Mouse (Mus musculus): ENCODE data around the gene Scd3.
"Not testable (repeated sequence)": the region's sequence is repeated elsewhere in the genome, so short reads cannot be mapped to it uniquely, and the experiment has no call there.

The Scd3 gene

DNA sequence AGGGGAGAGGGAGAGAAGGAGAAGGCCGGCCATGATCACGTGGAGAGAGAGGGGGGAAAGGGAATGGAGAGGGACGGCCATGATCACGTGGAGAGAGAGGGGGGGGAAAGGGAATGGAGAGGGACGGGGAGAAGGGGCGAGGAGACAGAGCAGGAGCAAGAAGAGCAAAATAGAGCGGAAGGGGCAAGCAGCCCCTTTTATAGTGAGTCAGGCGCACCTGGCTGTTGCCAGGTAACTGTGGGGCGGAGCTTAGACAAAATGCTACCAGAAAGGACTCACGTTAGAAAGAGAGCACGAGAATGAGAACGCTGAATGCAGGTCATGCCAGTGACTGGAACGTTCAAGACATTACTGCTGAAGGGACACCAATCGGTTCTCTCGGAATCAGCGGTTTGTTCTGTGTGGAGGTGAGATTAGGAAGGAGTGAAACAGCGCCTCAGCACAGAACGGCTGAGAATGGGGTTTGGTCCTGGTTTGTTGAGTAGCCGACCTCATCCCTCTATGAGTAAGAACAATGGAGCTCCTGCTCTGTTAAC lies 34.5 kb downstream of the Scd3 start:
- DNase-seq (ENCODE audit: low read depth) = no peak

DNA sequence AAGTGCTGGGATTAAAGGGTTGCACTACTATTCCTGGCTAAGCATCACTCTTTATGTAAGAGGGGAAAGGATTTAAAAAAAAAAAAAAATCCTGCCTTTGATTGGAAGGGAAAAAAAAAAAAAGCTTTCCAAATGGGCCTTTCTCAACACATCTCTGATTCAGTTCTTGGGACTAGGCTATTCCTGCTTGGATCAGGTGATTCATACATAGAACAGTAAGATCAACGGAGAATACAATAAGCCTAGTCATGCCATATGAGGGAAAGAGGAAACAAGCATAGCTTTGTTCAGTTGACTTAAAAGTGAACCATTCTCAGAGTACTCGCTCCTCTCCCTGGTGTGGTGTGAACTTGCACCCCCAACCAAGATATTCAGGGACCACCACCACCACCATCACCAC lies 35.8 kb downstream of the Scd3 start:
- DNase-seq (ENCODE audit: low read depth) = no peak

- DNase-seq (ENCODE audit: low read depth) = peak; percentile 82
These were observed 42.7 kb downstream of the Scd3 start for GRCm38 (mm10) chr19:44245761-44246171.

DNA sequence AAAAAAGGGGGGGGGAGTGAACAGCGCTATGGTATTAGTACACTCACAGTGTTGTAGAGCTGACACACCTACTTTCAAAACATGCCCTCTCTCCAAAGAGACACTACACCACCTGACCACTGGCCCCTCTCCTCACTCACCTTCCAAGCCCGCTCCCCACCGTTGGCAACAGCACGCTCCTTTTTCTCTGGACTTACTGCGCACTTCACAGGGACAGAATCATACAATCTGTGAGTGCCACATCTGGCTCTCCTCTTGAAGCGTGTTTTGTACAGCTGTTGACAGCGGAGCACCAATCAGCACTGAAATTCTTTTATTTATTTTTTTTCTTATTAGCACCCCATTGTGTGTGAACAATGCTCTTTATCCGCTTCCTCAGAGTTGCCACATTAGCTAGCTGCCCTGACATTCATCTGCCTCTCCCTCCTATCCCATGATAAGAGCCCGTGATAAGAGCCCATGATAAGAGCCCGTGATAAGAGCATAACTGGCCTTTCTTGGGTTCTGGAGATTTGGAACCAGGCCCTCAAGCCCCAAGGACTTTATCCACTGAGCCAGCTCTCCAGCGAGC lies 43.4 kb downstream of the Scd3 start:
- no peak for DNase-seq (ENCODE audit: low read depth)

- DNase-seq (ENCODE audit: low read depth) = no peak
These were observed 44.4 kb downstream of the Scd3 start for GRCm38 (mm10) chr19:44247281-44248080.

DNA sequence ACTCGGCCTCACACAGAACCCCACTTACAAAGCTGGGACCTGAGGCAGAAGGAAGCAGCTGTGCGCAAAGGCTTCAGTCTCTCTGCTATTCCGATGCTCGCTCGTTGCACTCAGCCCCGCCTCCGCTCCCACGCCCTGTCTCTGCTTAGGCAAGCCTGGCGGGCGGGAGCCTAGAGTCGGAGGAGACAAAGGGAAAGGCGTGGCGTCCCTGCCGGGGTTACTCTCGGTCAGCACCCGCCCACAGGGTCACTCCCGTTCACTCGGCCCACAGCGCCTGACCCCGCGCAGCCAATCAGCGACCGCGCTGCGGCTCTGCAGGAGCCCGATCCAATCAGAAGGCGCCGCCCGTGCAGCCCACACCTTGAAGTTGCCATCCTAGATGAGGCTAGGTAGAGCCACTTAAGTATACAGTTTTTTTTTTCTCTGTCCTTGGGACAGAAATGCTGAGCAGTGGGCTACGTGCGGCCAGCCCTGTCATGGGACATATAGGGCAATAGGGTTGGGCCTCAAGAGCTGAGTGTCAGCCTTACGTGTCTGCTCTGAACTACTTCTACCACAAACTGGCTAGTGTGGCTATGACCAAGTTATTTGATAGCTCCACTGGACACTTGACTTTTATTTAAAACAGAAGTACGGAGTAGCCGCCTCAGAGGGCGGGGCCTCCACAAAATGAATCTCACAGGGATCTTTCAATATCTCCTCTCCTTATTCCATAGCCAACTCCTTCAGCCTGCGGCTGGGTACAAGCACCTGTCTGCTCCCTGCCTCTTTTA lies 45.2 kb downstream of the Scd3 start:
- DNase-seq (ENCODE audit: low read depth) = peak; percentile 99

DNA sequence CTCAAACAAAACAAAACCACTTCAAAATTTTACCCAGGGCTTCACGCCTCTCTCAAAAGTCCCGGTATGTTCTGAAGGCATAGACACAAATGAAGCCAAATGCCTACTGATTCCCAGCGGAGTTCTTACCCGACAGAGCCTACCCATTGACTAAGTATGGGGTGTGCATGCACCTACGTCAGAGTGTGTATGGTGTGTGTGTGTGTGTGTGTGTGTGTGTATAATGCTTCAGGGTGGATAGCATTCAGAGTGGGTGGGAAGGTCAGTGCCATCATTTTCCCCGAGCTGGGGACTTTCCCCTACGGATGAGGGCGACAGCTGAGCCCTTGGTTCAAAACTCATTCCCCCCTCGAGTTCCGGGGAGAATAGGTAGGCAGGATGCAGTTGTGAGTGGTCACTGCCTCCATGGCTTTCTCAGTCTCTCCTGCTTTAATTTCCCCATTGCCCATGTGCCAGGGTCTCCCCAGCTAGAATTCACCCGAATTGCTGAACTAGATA lies 45.8 kb downstream of the Scd3 start:
- DNase-seq (ENCODE audit: low read depth) = no peak

DNA sequence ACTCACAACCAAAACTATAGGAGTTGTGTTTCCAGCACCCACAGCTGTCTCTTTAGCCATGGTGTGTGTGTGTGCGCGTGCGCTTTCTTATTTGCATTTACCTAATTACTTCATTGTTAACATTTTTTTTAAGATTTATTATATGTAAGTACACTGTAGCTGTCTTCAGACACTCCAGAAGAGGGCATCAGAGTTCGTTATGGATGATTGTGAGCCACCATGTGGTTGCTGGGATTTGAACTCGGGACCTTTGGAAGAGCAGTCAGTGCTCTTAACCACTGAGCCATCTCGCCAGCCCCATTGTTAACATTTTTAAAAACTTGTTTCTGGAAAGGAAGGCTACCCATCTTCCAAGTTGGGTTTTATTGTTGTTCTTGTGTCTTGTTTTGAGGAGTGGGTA lies 48.1 kb downstream of the Scd3 start:
- not testable (repeated sequence) for DNase-seq (ENCODE audit: low read depth)

GRCm38 (mm10) chr19:44251936-44252558 lies 49.0 kb downstream of the Scd3 start:
- DNase-seq (ENCODE audit: low read depth) = peak; percentile 48

GRCm38 (mm10) chr19:44254106-44254505 lies 51.0 kb downstream of the Scd3 start:
- peak; percentile 74 for DNase-seq (ENCODE audit: low read depth)

DNA sequence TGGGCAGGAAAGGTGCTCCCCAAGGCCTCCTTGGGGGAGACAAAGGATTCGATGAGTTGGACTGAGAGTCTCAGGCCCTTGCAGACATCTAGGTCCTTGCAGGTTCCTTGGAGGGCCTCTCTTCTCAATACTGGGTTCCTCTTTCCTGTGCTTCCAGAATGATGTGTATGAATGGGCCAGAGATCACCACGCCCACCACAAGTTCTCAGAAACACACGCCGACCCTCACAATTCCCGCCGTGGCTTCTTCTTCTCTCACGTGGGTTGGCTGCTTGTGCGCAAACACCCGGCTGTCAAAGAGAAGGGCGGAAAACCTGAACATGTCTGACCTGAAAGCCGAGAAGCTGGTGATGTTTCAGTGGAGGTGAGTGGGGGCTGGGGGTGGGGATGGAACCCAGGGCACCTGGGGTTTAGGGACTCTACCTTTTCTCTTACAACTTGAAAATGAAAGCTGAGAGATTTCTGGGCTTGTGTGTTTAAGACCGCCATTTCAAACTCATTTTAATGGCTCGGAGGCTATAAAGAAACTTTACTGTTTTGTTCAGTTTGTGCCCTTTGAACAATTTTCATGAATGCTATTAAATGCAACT lies 54.4 kb downstream of the Scd3 start:
- no peak for DNase-seq (ENCODE audit: low read depth)

GRCm38 (mm10) chr19:44259484-44259883 lies 56.4 kb downstream of the Scd3 start:
- DNase-seq (ENCODE audit: low read depth) = no peak

- peak; percentile 54 for DNase-seq (ENCODE audit: low read depth)
These were observed 57.4 kb downstream of the Scd3 start for GRCm38 (mm10) chr19:44260487-44260886.

DNA sequence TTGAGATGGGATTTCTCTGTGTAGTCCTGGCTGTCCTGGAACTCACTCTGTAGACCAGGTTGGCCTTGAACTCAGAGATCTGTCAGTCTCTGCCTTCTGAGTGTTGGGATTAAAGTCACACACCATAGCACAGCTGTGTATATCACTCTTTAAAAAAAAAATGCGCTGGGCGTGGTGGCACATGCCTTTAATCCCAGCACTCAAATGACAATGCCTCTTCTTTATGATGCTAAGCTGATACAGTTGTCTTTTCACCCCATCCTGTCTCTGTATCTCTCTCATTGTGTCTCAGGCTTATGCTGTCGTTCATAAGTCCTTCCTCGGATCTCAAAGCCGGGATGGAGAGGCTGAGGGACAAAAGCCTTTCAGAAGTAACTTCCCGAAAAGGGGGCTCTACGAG lies 58.7 kb downstream of the Scd3 start:
- no peak for DNase-seq (ENCODE audit: low read depth)

DNA sequence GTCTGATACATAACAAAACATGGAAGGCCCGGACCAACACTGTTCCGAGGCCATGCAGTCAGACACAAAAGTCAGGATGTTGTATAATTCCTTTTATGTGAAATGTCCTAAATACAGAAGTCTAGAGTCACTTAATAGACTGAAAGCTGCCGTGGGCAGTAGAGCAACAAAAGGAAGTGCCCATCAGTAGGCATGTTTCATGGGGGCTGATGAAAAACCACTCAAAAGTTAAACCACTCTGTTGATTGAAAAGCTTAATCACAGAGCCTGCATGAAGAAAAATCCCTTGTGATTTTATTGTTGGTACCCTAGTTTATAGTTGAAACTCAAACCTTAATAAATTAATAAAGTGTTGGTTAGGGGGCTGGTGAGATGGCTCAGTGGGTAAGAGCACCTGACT lies 60.5 kb downstream of the Scd3 start:
- no peak for DNase-seq (ENCODE audit: low read depth)

GRCm38 (mm10) chr19:44264226-44264625 lies 61.2 kb downstream of the Scd3 start:
- DNase-seq (ENCODE audit: low read depth) = no peak

DNA sequence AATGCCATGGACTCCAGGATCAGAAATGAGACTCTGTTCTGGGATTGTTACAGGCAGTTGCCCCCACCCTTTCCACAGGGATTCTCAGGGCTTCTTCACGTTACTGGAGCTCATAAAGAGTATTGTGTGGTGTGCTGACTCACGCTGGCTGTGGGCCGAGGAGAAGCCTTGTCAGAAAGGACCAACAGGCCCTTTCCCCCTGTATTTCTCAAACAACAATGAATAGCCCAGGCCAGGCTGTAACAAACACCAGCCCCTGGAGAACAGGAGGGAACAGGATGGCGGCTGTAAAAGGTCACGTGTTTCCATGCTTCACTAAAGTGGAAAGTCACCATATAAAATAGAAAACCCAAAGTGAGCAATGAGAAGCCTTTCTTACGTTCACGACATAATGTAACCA lies 62.2 kb downstream of the Scd3 start:
- DNase-seq (ENCODE audit: low read depth) = no peak

- no peak for DNase-seq (ENCODE audit: low read depth)
These were observed 62.9 kb downstream of the Scd3 start for GRCm38 (mm10) chr19:44265911-44266337.

DNA sequence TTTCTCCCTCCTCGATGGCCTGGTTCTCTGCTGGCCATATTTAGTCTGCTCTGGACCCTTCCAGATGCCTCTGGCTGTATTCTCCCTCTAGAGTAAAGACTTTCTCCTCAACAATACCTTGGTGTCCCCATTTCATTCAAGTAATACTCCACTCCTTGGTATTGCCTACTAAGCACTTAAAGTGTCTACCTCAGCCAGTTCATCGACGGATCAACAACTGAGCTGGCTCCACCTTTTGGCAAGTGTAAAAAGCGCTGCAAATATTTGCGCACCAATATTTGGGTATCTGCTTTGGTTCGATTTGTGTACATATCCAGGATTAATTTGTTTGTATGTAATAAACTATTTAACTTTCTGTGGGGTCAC lies 63.4 kb downstream of the Scd3 start:
- DNase-seq (ENCODE audit: low read depth) = no peak

GRCm38 (mm10) chr19:44266824-44267498 lies 63.9 kb downstream of the Scd3 start:
- peak; percentile 87 for DNase-seq (ENCODE audit: low read depth)

DNA sequence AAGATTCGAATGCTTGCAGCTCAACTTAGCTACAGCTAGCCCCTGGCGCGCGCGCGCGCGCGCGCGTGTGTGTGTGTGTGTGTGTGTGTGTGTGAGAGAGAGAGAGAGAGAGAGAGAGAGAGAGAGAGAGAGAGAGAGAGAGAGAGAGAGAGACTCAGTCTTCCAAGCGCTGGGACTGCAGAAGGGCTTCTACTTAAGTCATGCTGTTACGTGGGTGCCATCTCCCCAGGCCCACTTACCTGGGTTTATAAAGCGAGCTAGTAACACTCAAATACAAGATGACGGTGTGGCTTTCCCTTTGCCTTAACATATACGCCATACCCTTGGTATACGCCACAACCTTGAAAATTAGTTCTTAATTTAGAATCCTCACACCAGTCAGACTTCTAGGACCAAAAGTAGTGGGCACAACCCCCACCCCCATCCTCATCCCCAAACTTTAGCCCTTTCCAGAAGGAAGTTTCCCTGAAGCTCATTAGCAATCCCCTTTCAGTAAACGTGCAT lies 64.5 kb downstream of the Scd3 start:
- DNase-seq (ENCODE audit: low read depth) = no peak
